Mouse (Mus musculus) naive thymus-derived CD4-positive, alpha-beta T cell, adult 2 months (primary cell): ENCODE data around the gene Xpo5.

Experiments used
- DNase-seq: peaks from one replicate; pipeline ENCODE4 v3.0.0-alpha.2; 2011; ENCODE audit warnings: low read depth

Xpo5 gene

GRCm38 (mm10) chr17:46203078-46203477, 496 bp downstream of the Xpo5 start:
- DNase-seq: no peak

GRCm38 (mm10) chr17:46206676-46207075, 4.1 kb downstream of the Xpo5 start:
- DNase-seq: no peak

- DNase-seq: no peak
Observed at GRCm38 (mm10) chr17:46210550-46210949, 8.0 kb downstream of the Xpo5 start.

GRCm38 (mm10) chr17:46221601-46222000, 19.0 kb downstream of the Xpo5 start:
- no peak for DNase-seq

- DNase-seq: no peak
Observed at GRCm38 (mm10) chr17:46227576-46227975, 25.0 kb downstream of the Xpo5 start.

- DNase-seq: no peak
Observed at GRCm38 (mm10) chr17:46236067-46236466, 33.5 kb downstream of the Xpo5 start.

GRCm38 (mm10) chr17:46237079-46237478, 34.5 kb downstream of the Xpo5 start:
- DNase-seq: no peak

GRCm38 (mm10) chr17:46237480-46237879, 34.9 kb downstream of the Xpo5 start:
- no peak for DNase-seq

GRCm38 (mm10) chr17:46239516-46240114, 37.0 kb downstream of the Xpo5 start:
- DNase-seq: no peak

GRCm38 (mm10) chr17:46241471-46241870, 38.9 kb downstream of the Xpo5 start:
- no peak for DNase-seq

- no peak for DNase-seq
Observed at GRCm38 (mm10) chr17:46242274-46242673, 39.7 kb downstream of the Xpo5 start.

GRCm38 (mm10) chr17:46242993-46243392, 40.4 kb downstream of the Xpo5 start:
- DNase-seq: no peak

GRCm38 (mm10) chr17:46243624-46244023, 41.0 kb downstream of the Xpo5 start:
- no peak for DNase-seq

GRCm38 (mm10) chr17:46244579-46244978, 42.0 kb downstream of the Xpo5 start:
- DNase-seq: no peak

- DNase-seq: peak; percentile 93
Observed at GRCm38 (mm10) chr17:46247512-46248188, 45.1 kb downstream of the Xpo5 start, which contains the start of the genes Polr1c and Yipf3. Gene Polr1c (minus strand): TSS chr17:46248054. Gene Yipf3 (plus strand): TSS chr17:46248080.

- no peak for DNase-seq
Observed at GRCm38 (mm10) chr17:46248189-46248522, 45.6 kb downstream of the Xpo5 start.

- DNase-seq: peak; percentile 38
Observed at GRCm38 (mm10) chr17:46251174-46251573, 48.6 kb downstream of the Xpo5 start.

- peak; percentile 67 for DNase-seq
Observed at GRCm38 (mm10) chr17:46252571-46253451, 50.2 kb downstream of the Xpo5 start.

- DNase-seq: peak; percentile 93
Observed at GRCm38 (mm10) chr17:46253452-46254084, 51.0 kb downstream of the Xpo5 start, which contains the start of gene Lrrc73. Gene Lrrc73 (plus strand): TSS chr17:46253531.

- no peak for DNase-seq
Observed at GRCm38 (mm10) chr17:46254106-46254505, 51.5 kb downstream of the Xpo5 start.

GRCm38 (mm10) chr17:46255147-46255546, 52.6 kb downstream of the Xpo5 start:
- no peak for DNase-seq
